Mouse (Mus musculus): Measurements from ENCODE around the gene Fam189a2. TPM values are rescaled to one million over a fixed set of nuclear protein-coding genes. Genes with fewer than 3 reads are reported as not detected.

Fam189a2 gene
- 10 to 100 TPM; 55.3 to 60.9 TPM for total RNA-seq (2021)
- long read RNA-seq, experiment 1, transcript Fam189a2-201 (11 exons, 2,548 nt), result major isoform, 27 of 51 reads
- long read RNA-seq, experiment 1, partial matches to known transcripts, result 9 of 51 reads
- long read RNA-seq, experiment 1, other reads (novel, unspliced or antisense), result 15 of 51 reads
- long read RNA-seq, experiment 2, transcript Fam189a2-201 (11 exons, 2,548 nt), result major isoform, 21 of 29 reads
- long read RNA-seq, experiment 2, partial matches to known transcripts, result 4 of 29 reads
- long read RNA-seq, experiment 2, other reads (novel, unspliced or antisense), result 4 of 29 reads

GRCm38 (mm10) chr19:24030871-24031556 lies at the start of gene Fam189a2:
TSS of gene Fam189a2 (minus strand) at chr19:24031019.
- peak; percentile 76 to 77 for DNase-seq

- DNase-seq, result no peak
These were observed 46.8 kb upstream of the Fam189a2 start for GRCm38 (mm10) chr19:24077658-24078057.

- DNase-seq, result no peak
These were observed 45.7 kb upstream of the Fam189a2 start for GRCm38 (mm10) chr19:24076536-24076935.

DNA sequence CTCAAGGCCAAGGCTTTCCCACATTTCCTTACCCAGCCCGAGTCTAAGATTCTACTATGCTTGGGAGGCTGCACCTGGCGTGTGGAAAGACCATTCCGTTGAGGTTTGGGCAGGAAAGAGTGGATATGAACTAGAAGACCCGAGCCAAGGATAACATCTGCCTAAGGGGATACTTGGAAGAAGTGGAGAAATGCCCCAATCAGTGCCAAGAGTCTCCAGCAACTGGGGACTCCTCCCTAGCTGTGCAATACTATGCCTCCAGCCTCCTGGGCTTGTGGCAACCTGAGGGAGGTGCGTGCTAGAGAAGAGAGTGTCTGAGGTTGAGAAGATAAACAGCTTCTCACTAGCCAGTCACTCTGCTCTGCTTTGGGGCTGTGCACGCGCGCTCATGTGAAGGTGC lies 45.1 kb upstream of the Fam189a2 start:
- DNase-seq, result no peak

GRCm38 (mm10) chr19:24073155-24073554 lies 42.3 kb upstream of the Fam189a2 start:
- no peak for DNase-seq

GRCm38 (mm10) chr19:24064348-24064895 lies 33.6 kb upstream of the Fam189a2 start:
- DNase-seq, result no peak

DNA sequence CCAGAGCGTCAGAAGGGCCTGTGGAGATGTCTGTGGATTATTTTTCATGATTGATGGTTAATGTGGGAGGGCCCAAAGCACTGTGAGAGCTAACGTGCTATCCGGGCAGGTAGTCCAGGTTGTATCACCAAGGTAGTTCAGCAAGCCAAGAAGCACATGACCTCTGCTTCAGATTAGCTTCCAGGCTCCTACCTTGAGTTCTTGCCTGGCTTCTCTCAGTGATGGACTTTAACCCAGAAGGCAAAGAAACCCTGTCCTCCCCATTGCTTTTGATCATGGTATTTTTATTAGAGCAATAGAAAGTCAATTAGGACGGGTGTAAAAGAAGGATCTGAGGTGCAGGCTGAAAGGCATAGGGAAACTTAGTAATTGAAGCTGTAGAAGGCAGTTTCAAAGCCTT lies 32.8 kb upstream of the Fam189a2 start:
- DNase-seq, result no peak

- no peak for DNase-seq
These were observed 28.0 kb upstream of the Fam189a2 start for GRCm38 (mm10) chr19:24058851-24059250.

GRCm38 (mm10) chr19:24058021-24058420 lies 27.2 kb upstream of the Fam189a2 start:
- peak in 1 of 2 experiments; percentile 50 for DNase-seq

GRCm38 (mm10) chr19:24056880-24057279 lies 26.1 kb upstream of the Fam189a2 start:
- no peak for DNase-seq

DNA sequence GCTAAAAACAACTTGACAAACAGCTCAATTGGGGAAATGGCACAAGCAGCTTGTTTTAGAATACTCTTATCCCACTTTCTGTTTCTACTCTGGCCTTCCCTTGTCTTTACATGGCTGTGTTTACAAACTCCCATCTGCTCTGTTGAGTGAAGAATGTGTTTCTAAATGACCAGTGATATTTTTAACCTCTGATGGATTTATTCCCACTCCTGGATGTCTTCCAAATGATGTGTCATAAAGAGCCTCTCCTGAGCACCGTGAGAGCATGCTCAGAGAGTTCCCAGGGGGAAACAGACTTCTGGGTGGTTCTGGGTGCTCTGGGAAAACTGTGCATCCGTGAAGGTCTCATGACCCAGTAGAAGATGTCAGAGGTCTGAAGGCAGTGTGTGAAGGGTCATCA lies 24.1 kb upstream of the Fam189a2 start:
- peak; percentile 77 to 79 for DNase-seq

DNA sequence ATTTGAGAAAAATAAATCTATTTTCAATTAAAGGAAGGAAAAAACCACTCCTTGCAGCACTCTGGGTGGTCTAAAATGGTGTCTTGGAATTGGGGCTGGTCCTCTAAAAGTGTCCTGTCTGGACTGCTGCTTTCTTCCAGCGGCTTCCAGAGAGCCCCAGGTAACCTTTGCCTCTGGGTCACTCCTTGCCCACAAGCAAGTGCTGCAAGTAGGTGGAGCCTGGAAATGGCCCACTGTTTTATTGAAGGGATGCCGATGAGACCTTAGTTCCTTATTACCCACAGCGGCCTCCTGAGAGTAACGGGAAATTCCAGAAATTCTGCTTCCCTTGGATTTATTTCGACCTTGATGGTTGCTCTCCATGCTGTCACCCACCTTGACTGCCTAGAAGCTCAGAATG lies 23.4 kb upstream of the Fam189a2 start:
- peak; percentile 25 to 45 for DNase-seq

GRCm38 (mm10) chr19:24050514-24050913 lies 19.7 kb upstream of the Fam189a2 start:
- no peak for DNase-seq

GRCm38 (mm10) chr19:24049329-24049728 lies 18.5 kb upstream of the Fam189a2 start:
- no peak for DNase-seq

- DNase-seq, result peak in 1 of 2 experiments; percentile 45
These were observed 15.7 kb upstream of the Fam189a2 start for GRCm38 (mm10) chr19:24046395-24046993.

DNA sequence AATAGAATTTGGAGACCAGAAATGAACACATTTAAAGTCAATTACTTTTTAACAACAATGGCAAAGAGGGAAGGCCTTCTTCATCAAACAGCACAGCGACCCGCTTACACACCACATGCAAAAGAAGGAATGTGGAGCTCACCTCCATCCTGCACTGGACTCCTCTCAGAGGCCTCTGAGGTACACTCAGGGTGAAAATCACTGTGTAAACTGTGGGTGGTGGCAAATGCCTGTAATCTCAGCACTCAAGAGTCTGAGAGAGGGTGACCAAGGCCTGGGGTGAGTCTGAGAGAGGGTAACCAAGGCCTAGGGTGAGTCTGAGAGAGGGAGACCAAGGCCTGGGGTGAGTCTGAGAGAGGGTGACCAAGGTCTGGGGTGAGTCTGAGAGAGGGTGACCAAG lies 11.6 kb upstream of the Fam189a2 start:
- DNase-seq, result no peak

DNA sequence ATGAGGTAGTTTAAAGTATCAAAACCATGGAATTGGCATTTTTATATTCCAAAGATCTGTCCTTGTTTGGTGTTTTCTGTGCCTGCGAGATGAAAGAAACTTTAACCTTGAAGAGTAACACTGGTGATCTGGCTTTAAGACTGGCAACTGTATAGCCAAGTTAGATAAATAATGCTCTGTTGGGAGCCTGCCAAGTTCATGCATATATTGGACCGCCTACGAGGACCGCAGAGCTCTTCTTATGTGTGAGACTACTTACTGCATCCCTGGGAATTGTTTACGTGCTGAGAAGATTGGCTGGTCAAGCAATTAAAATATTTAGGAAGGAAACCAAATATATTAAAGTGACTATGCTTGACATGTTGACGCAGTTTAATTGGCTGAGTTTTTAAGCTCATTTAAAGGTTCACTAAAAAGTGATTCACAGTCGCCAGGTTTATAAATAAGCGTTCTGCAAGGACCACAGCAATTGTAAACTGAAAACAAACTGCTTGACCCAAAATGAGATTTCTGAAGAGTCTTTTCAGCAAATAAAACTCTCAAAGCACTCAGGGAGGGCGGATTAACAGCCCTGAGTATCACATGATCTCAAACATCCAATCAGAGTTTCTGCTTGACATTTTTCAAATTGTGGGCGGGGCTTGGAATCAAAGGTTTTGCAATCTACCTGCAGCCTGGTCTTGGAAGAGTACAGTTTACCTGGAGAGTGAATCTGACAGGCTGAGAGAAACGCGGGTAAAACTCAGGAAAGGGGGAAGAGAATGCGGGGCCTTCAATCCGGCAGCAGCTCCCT lies 8.4 kb upstream of the Fam189a2 start:
- DNase-seq, result no peak

DNA sequence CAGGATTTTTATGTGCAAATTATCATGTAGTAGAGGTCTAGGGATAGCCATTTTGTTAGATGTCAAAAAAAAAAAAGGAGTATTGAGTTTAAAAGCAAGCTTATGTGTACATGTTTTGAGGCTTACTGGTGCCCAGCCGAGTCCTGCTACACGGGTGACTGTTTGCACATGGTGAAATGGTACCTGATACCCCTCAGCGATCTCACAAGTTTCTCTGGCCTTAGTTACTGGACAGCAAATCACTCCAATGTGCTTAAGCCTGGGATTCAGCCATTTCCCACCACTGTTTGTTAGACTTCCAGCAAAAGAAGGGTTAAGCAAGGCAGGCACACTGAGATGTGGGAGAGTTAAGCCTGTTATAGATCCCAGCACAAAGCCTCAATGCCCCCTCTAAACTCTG lies 3.5 kb upstream of the Fam189a2 start:
- DNase-seq, result no peak

DNA sequence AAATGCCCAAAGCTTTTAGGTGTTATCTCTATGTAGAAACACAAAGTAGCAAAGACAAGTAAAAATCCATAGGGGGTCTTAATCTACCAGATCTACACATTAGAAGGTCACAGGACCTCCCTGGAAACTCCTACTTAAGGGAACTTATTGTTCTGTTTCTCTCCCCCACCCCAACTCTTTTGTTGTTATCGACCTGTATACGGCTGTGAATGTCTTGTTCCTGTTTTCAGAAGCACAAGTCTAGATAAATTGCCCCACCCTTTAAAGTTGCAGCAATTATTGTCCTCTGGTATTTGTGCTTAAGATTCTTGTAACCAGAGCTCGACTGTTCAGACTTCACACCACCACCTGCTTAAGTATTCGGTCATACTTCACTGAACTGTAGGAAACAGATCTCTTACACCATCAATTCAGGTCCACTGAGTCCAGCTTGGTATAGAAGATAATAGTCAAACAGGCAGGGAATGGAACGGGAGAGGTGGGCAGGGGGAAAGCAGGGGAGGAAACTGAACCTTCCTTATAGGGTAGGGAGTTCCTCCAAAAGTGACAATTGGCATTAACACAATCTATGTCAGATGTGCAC lies 1.9 kb upstream of the Fam189a2 start:
- no peak for DNase-seq

DNA sequence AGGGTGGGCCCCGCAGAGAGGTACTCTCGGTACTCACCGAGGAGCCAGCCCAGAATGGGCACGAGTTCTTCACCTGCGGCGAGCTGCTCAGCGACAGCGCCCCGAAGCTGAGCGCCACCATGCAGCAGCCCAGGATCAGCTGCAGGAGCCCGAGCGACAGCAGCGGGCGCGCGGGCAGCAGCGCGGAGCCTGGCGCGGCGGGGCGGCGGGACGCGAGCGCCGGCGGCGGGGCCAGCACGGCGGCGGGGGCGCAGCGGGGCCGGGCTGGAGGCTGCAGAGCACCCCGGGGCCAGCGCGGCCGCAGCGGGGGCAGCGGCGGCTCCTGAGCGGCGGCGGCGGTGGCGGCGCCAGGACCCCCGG lies 328 bp downstream of the Fam189a2 start:
- DNase-seq, result peak; percentile 37 to 68

DNA sequence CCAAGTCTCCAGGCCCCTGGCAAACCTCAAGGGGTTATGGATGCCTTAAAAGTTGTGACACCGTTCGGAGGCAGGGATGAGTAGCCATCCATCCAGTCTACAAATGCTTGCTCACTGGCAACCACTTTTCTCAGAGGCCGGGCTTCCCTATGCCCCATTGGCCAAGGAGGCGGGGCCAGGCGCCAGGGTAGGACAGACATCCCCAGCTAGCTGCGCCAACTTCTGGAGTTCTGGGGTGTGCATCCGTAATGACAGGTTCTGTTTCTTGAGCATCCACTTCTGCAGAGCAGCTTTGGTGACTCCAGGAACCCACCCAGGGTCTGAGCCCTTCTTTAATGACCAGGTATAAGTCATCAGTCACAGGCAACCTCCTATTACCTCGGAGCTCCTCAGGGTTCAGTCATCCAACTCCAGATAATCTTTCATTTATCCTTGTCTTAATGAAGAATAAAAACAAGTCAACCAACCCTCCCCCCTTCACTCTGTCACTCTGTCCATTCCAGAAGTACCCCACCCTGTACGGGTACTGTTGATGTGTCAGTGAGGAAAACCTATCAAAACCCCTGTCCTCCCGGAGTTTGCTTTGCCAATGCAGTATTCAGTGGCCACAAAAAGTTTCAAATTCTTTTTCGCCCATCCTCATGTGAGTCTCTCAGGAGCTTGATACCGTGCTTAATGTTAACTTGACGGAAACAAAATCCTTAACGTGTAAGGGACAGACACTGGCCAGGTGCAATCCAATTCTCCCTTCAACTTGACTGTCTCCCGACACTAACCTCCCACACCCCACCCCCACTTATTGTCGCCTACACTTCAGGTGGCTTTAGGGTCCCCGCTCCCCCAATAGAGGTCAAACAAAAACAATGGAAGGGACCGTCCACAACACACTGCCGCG lies 956 bp downstream of the Fam189a2 start:
- DNase-seq, result peak; percentile 74 to 76

Data from heart, adult 18-20 months (tissue).